Mouse (Mus musculus) ovary, adult 18-20 months (tissue): ENCODE data around the gene Ktn1.

Experiments
- DNase-seq: peaks from one replicate; pipeline ENCODE4 v3.0.0; 2022; ENCODE audit warnings: low spot score, mixed read lengths

Gene Ktn1

DNA sequence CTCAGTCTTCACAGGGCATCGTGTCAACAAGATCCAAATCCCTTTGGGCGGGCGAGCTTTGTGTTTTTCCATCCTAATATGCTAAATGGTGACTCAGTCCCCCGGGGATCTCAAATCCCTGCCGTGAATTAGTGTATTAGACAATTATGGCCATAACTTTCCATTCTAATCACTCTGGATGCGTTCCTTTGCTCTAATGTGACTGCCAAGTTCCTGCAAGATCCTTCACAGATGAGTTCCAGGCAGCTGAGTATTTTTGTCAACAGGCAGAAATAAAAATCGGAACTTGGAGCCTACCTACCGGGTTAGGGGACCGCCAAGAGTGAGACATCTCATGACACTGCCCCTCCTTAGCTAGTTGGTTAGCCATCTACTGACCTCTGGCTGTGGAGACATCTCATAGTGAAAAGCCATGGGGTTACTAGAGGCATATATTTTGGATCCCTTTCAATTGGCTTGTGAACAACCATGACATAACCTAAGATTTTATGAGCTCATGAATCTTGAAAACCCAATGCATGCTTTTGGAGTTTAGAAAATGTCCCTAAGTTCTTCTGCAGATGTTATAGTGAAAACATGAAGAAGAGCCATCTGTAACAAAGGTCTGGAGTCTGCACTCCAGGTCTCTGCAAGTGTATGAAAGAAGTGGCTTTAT is 108.3 kb downstream of the Ktn1 start:
- no peak for DNase-seq

DNA sequence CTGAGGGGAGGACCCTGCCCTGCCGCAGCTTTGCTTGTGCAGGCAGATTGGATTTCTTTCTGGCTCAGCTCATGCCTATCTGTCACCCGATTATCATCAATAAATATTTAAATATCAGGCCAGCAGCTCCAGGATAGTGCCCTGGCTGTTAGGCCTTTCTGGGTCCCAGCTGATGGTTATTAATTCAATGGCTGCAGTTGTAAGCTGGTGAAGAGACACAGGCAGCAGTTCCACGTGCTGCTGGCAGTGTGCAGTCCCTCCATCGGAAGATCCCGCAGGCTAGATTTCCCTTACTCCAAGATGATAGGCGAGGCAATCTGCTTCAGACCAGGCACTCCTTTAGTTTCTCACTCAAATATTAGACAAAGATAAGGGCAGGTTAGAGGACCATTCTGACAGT is 116.9 kb downstream of the Ktn1 start:
- DNase-seq = no peak

DNA sequence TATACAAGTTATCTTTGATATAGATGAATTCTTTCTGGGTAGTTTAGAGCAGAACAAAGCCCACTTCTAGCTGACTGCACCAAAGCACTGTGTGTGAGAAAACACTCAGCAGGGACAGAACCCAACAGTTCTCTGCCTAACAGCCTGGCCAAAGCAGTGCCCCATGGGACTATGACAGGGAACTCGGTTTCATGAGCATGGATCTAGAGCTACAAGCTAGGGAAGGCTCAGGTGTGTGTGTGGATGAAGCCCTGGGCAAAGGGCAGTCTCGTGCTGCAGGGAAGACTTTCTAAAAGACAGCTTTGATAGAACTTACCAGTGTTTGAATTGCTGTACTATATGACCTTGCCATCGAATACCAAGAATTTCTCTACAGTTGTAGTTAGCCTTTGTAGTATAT is 117.5 kb downstream of the Ktn1 start:
- DNase-seq = no peak

DNA sequence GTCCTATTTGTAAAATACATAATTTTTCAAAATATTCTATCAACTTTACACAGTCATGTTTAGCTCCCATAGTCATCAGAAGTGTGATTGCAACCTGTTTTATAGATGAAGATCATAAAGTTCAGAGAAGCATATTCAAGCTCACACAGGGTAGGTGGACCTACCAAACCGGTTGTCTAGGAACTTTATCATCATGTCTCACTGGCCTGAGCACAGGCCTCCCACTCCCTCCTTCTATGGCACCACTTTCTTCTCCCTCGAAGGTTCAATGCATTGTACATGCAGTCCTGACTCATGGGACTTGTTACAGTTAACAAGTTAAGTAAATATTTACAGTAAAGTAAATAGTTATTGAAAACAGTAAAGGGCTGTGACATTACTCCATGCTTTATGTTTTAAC is 118.1 kb downstream of the Ktn1 start:
- DNase-seq = no peak

DNA sequence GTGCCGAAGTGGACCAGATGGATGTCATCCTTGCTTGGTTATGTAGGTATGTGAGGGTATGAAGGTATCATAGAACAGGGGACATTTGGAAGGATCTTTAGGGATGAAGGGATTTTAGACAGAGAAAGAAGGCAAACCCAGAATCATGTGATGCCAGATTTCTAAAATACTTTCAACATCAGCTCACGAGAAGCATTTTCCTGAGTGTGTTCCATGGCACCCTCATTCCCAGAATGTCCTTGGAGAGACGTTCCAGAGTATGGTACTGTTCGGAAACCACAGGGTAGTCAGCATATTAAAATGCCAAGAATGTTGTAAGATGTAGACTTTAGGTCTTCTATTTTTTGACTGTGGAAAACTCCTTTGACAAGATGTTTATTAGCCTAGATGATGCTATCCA is 123.2 kb downstream of the Ktn1 start:
- DNase-seq = no peak

DNA sequence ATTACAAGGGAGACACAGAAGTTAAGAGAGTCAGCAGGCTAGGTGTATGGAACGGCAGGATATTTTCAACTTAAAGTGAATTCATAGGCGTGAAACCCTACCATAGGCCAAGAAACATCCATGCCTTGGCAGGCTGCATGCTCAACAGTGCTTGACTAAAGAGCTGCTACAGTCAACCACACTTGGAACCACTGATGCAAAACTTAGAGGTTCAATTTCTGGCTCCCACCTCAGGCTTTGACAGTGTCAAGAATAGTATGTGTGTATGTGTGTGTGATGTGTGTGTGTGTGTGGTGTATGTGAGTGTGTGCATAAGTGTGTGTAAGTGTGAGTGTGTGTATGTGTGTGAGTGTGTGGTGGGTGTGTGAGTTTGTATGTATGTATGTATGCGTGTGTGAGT is 127.3 kb downstream of the Ktn1 start:
- DNase-seq = no peak

DNA sequence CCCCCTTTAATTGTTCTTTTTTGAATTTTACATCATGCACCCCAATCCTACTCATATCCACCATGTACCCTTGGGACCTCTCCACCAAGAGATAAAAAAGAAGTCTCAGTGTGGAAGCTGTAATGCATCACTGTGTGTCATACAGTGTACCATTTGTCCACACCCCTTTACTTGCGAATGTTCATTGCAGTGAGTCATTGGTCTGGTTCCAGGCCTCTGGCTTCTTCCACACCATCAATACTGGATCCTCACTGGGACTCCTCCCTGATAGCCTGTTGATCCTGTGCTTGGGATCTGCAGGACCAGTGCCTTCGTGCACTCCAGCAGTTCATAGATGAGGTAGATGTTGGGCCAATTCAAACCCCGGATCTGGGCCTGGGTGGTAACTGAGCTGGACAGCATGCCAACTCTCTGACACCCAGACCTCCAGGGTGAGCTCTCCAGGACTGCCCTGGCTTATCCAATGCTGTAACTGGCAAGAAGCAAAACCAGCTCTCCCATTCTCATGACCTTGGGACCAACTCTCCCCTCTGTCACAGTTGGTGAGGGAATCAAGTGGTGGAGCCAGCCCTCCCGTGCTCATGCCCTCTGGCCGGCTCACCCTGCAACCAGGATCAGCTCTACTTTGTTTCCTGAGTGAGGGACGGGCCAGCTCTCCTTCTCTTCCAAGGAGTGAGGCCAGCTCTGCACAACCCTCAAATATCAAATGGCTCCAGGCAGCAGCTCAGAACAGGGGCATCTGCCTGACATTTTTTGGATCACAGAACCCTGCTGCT is 128.2 kb downstream of the Ktn1 start:
- DNase-seq = no peak

DNA sequence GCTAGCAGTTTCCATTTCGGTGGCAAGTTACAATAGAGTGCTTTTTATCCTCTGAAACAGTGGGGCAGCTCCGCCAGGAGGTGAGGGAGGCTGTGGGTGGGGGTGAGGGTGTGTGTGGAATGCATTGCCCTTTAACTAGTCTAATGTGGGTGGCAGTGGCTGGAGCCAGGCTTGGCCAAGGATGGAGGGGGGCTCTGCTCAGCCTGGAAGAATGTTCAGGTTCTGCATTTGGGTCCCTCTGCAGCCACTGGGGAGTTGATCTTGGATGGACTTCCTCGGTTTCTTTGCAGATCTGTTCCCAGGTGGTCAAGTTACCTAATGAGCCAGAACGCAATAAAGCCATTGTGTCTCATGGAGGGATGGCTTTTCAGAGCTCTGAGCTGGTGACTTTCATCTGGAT is 137.9 kb downstream of the Ktn1 start:
- DNase-seq = no peak
